Mouse (Mus musculus) bone marrow, adult 2 months (tissue): ENCODE measurements around the gene Hoxb3.

Experiments
- CTCF ChIP-seq: fragments of 200-500 bp; IDR thresholded peaks from 2 replicates; pipeline ENCODE4 v1.5.1; 2011; ENCODE audit warnings: low read length, control low read depth; ENCODE audit not compliant: control insufficient read depth, insufficient read depth
- POLR2A ChIP-seq: fragments of 200-500 bp; IDR thresholded peaks from 2 replicates; pipeline ENCODE4 v1.6.1; 2011; ENCODE audit warnings: low read depth, mild to moderate bottlenecking, control low read depth, low read length, borderline replicate concordance; ENCODE audit not compliant: control insufficient read depth

DNA sequence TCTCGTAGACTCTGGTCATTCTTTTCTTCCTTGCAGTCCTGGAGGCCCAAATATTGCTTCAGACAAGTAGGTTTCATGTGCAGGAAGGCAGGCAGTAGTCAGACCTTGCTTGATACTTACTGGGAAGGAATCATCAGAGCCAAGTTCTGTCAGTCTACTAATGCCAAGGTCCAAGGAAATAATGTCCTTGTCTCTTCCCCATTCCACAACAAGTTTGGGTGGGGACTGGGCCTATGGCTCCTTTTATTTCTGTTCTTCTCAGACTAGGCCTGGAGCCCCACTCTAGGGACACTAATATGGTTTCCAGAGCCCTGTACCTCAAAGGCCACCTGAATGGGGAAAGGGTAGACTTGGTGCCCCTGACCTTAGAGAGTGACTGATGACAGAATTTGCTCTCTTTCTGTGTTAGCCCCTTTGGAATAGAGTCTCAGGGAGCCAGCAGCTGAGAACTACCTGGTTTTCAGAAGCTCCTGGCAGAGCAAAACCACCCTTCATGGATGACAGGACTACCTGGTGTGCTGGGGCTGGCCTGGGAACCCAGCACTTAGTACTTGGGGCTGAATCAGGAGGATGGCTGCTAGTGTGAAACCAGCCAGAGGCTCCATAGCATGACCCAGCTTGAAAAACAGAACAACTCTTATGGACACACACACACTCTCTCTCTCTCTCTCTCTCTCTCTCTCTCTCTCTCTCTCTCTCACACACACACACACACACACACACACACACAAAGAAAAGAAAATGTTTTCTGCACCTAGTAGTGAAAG, 34.5 kb upstream of the Hoxb3 start:
- TF ChIP-seq CTCF (no peak), POLR2A (no peak)
